Mouse (Mus musculus): ENCODE measurements around the gene Abhd6. TPM values are rescaled to one million over a fixed set of nuclear protein-coding genes. Genes with fewer than 3 reads are reported as not detected.

Abhd6 gene
- total RNA-seq, 1 experiment = 11.7 TPM

DNA sequence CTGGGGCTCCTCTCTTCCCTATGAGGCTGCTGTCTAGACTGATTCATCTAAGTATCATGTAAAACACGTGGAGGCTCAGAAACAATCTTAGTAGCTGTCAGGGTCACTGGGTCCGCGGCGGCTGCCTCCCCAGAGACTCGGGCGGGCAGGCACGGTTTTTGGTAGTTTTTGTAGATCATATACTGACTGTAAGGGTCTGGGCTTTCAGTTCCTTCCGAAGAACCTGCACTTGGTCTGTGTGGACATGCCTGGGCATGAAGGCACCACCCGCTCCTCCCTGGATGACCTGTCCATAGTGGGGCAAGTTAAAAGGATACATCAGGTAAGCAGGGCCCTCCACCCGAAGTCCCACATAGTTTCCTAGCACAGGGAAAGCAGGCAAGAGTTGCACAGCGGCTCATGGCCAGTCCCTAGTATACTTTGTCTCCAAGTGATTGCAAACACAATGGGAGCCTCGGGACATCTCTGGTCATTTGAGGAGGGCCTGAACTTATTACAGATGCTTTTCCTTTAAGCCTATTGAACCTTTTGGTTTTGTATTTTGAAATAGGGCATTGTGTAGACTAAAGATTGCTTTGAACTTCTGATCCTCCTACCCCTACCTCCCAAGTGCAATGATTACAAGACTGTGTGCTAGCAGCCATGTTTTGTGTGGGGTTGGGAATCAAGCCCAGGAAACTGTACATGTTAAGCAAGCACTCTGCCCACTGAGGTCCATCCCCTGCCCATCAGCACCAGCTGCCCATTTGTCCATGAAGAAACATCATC lies 38.4 kb downstream of the Abhd6 start:
- Histone ChIP-seq H3K27ac (ENCODE audit: insufficient read depth, low read depth, low read length, poor library complexity, severe bottlenecking) (no peak overlapping the region), H3K4me1 (ENCODE audit: control insufficient read depth in 2 of 2, insufficient read depth in 2 of 2, low read length in 2 of 2, poor library complexity in 1 of 2) (no peaks in the 10 kb centered on the region; a peak in 1 of 4 replicates), H3K36me3 (ENCODE audit: control insufficient read depth, insufficient read depth, low read length, poor library complexity, severe bottlenecking) (no peaks in the 10 kb centered on the region), H3K4me3 (ENCODE audit: insufficient read depth in 1 of 2, low read depth in 1 of 2, low read length in 2 of 2, poor library complexity in 1 of 2, severe bottlenecking in 1 of 2) (no peak overlapping the region), H3K9me3 (ENCODE audit: control insufficient read depth, insufficient read depth, low read depth, low read length) (no peaks in the 10 kb centered on the region), H3K9ac (ENCODE audit: insufficient read depth, low read depth, low read length, poor library complexity, severe bottlenecking) (no peak overlapping the region)
- in situ Hi-C loops (cut with MboI; ENCODE audit: low sequenced_read_pairs in 2 of 2, unreplicated experiment in 2 of 2) = loop anchor here in 1 of 2 experiments (5.0 kb wide), 1 partner anchor 74 kb away; no protein-coding TSS in a partner anchor
- no peak for DNase-seq (ENCODE audit: low read depth, low spot score)
- TF ChIP-seq ZC3H11A (IDR thresholded peaks at IDR 0.05; ENCODE audit: borderline replicate concordance, low read depth, low read length) = no peak
- no peak for TF ChIP-seq ZNF384 (IDR thresholded peaks at IDR 0.05; ENCODE audit: low read depth, low read length)
- TF ChIP-seq MAFK (IDR thresholded peaks at IDR 0.05; ENCODE audit: insufficient read depth, low read depth, low read length) = no peak
- no peak for TF ChIP-seq CHD2 (IDR thresholded peaks at IDR 0.05; ENCODE audit: low read depth, low read length)
- TF ChIP-seq HCFC1 (IDR thresholded peaks at IDR 0.05; ENCODE audit: borderline replicate concordance, insufficient read depth, low read length) = no peak

DNA sequence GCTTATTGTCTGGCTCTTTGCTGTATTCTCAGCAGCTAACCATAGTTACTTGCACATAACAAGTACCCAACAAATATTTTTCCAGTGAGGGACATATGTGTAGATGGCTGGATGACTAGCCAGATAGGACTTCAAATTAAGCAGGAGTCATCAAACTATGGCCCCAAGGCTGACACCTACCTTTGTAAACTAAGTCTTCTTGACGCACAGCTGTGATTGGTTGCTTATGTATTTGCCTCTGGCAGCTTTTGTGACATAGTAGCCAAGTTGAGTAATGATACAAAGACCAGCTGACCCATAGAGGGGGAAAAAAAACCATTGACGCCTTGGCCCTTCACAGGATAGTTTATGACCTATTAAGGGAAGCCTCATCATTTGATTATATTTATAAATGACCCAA lies 39.4 kb downstream of the Abhd6 start:
- Histone ChIP-seq H3K4me3 (ENCODE audit: insufficient read depth in 1 of 2, low read depth in 1 of 2, low read length in 2 of 2, poor library complexity in 1 of 2, severe bottlenecking in 1 of 2) (no peak overlapping the region), H3K36me3 (ENCODE audit: control insufficient read depth, insufficient read depth, low read length, poor library complexity, severe bottlenecking) (peaks cover 3% of the 10 kb centered on the region; the same call in 1 of the 2 replicates), H3K9me3 (ENCODE audit: control insufficient read depth, insufficient read depth, low read depth, low read length) (no peaks in the 10 kb centered on the region), H3K9ac (ENCODE audit: insufficient read depth, low read depth, low read length, poor library complexity, severe bottlenecking) (no peak overlapping the region), H3K4me1 (ENCODE audit: control insufficient read depth in 2 of 2, insufficient read depth in 2 of 2, low read length in 2 of 2, poor library complexity in 1 of 2) (no peaks in the 10 kb centered on the region; a peak in 1 of 4 replicates), H3K27ac (ENCODE audit: insufficient read depth, low read depth, low read length, poor library complexity, severe bottlenecking) (no peak overlapping the region)
- in situ Hi-C loops (cut with MboI; ENCODE audit: low sequenced_read_pairs in 2 of 2, unreplicated experiment in 2 of 2) = loop anchor here in 1 of 2 experiments (5.0 kb wide), 1 partner anchor 75 kb away; no protein-coding TSS in a partner anchor
- TF ChIP-seq MAFK (IDR thresholded peaks at IDR 0.05; ENCODE audit: insufficient read depth, low read depth, low read length) (no peak), CHD2 (IDR thresholded peaks at IDR 0.05; ENCODE audit: low read depth, low read length) (no peak), ZNF384 (IDR thresholded peaks at IDR 0.05; ENCODE audit: low read depth, low read length) (no peak), ZC3H11A (IDR thresholded peaks at IDR 0.05; ENCODE audit: borderline replicate concordance, low read depth, low read length) (no peak), HCFC1 (IDR thresholded peaks at IDR 0.05; ENCODE audit: borderline replicate concordance, insufficient read depth, low read length) (no peak)
- no peak for DNase-seq (ENCODE audit: low read depth, low spot score)

GRCm38 (mm10) chr14:8042577-8042976 lies 39.9 kb downstream of the Abhd6 start:
- H3K9ac ChIP-seq (ENCODE audit: insufficient read depth, low read depth, low read length, poor library complexity, severe bottlenecking) = no peak overlapping the region
- TF ChIP-seq ZC3H11A (IDR thresholded peaks at IDR 0.05; ENCODE audit: borderline replicate concordance, low read depth, low read length) (no peak), ZNF384 (IDR thresholded peaks at IDR 0.05; ENCODE audit: low read depth, low read length) (no peak), CHD2 (IDR thresholded peaks at IDR 0.05; ENCODE audit: low read depth, low read length) (no peak), MAFK (IDR thresholded peaks at IDR 0.05; ENCODE audit: insufficient read depth, low read depth, low read length) (no peak), HCFC1 (IDR thresholded peaks at IDR 0.05; ENCODE audit: borderline replicate concordance, insufficient read depth, low read length) (no peak)
- in situ Hi-C loops (cut with MboI; ENCODE audit: low sequenced_read_pairs in 2 of 2, unreplicated experiment in 2 of 2) = loop anchor here in 1 of 2 experiments (5.0 kb wide), 1 partner anchor 75 kb away; no protein-coding TSS in a partner anchor
- peaks cover 3% of the 10 kb centered on the region; the same call in 1 of the 2 replicates for H3K36me3 ChIP-seq (ENCODE audit: control insufficient read depth, insufficient read depth, low read length, poor library complexity, severe bottlenecking)
- DNase-seq (ENCODE audit: low read depth, low spot score) = no peak
- no peaks in the 10 kb centered on the region for H3K9me3 ChIP-seq (ENCODE audit: control insufficient read depth, insufficient read depth, low read depth, low read length)
- H3K27ac ChIP-seq (ENCODE audit: insufficient read depth, low read depth, low read length, poor library complexity, severe bottlenecking) = no peak overlapping the region
- H3K4me3 ChIP-seq (ENCODE audit: insufficient read depth in 1 of 2, low read depth in 1 of 2, low read length in 2 of 2, poor library complexity in 1 of 2, severe bottlenecking in 1 of 2) = no peak overlapping the region
- H3K4me1 ChIP-seq (ENCODE audit: control insufficient read depth in 2 of 2, insufficient read depth in 2 of 2, low read length in 2 of 2, poor library complexity in 1 of 2) = no peaks in the 10 kb centered on the region; a peak in 1 of 4 replicates

- TF ChIP-seq MAFK (IDR thresholded peaks at IDR 0.05; ENCODE audit: insufficient read depth, low read depth, low read length) (no peak), ZC3H11A (IDR thresholded peaks at IDR 0.05; ENCODE audit: borderline replicate concordance, low read depth, low read length) (no peak), HCFC1 (IDR thresholded peaks at IDR 0.05; ENCODE audit: borderline replicate concordance, insufficient read depth, low read length) (no peak), CHD2 (IDR thresholded peaks at IDR 0.05; ENCODE audit: low read depth, low read length) (no peak), ZNF384 (IDR thresholded peaks at IDR 0.05; ENCODE audit: low read depth, low read length) (no peak)
- H3K4me1 ChIP-seq (ENCODE audit: control insufficient read depth in 2 of 2, insufficient read depth in 2 of 2, low read length in 2 of 2, poor library complexity in 1 of 2) = no peaks in the 10 kb centered on the region; a peak in 1 of 4 replicates
- no peak overlapping the region for H3K4me3 ChIP-seq (ENCODE audit: insufficient read depth in 1 of 2, low read depth in 1 of 2, low read length in 2 of 2, poor library complexity in 1 of 2, severe bottlenecking in 1 of 2)
- no peak overlapping the region for H3K9ac ChIP-seq (ENCODE audit: insufficient read depth, low read depth, low read length, poor library complexity, severe bottlenecking)
- no peak overlapping the region for H3K27ac ChIP-seq (ENCODE audit: insufficient read depth, low read depth, low read length, poor library complexity, severe bottlenecking)
- H3K36me3 ChIP-seq (ENCODE audit: control insufficient read depth, insufficient read depth, low read length, poor library complexity, severe bottlenecking) = peaks cover 5% of the 10 kb centered on the region; the same call in 1 of the 2 replicates
- H3K9me3 ChIP-seq (ENCODE audit: control insufficient read depth, insufficient read depth, low read depth, low read length) = no peaks in the 10 kb centered on the region
- peak; percentile 43 for DNase-seq (ENCODE audit: low read depth, low spot score)
- in situ Hi-C loops (cut with MboI; ENCODE audit: low sequenced_read_pairs in 2 of 2, unreplicated experiment in 2 of 2) = loop anchor here in 1 of 2 experiments (5.0 kb wide), 1 partner anchor 77 kb away; no protein-coding TSS in a partner anchor
Observed at GRCm38 (mm10) chr14:8044330-8044729, 41.6 kb downstream of the Abhd6 start.

Measured in ES-E14 (cell line).